Mouse (Mus musculus): ENCODE results near the gene 1700028K03Rik.

The 1700028K03Rik gene

DNA sequence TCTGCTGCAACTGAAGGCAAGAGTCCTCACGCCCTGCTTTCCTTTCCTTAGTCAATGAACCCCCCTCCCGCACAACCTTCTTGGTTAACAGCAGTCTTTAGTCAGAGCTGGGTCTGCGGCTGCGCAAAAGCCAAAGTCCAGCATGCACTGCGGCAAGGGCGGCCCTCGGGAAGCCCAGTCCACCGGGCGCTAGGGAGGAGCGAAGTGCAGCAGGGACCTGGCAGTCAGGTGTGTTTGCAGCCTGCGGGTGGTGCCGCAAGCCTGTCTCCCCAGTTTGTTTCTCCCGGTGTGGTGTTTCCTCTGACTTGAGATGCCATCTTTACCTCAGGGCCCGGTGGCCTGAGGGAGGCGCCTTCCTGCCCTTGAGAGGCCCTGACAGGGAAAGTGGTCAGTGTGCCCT, at the start of gene 1700028K03Rik:
Gene 1700028K03Rik (plus strand): TSS at position 129 of the 400 bp plus-strand sequence.
- DNase-seq (ENCODE audit: low spot score), result no peak

DNA sequence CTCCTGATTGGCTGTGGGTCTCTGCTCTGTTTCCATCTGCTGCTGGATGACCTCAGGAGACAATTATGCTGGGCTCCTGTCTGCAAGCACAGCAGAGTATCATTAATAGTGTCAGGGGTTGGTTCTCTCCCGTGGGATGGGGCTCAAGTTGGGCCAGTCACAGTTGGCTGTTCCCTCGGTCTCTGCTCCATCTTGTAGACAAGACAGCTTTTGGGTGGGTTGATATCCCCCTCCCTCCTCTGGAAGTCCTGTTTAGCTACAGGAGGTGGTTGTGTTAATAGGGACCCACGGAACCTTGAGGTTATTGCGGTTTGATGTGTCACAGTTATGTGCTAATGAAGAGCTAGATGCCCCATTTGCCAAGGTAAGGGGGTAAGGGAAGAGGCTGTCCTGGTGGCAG, 45.5 kb upstream of the 1700028K03Rik start:
- no peak for DNase-seq (ENCODE audit: low spot score)

- no peak for DNase-seq (ENCODE audit: low spot score)
Measured at GRCm38 (mm10) chr5:107491036-107491435, 43.5 kb upstream of the 1700028K03Rik start.

DNA sequence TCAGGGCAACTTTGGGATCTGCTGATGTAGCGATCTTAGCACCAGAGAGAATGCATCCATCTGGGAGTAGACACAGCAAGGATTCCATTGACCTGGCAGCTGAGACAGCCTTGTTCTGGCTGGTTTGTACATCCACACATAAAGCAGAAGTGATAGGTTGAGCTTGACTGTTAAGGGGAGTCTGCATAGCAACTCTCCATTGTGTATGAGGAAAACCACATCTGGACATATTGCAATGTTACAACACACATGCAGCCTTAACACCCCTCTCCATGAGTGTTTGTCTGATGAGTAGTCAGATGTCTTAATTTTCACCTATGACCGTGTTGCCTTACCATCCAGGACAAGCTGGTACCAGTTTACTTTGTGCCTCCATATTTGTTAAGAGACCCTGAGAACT, 42.0 kb upstream of the 1700028K03Rik start:
- no peak for DNase-seq (ENCODE audit: low spot score)

DNA sequence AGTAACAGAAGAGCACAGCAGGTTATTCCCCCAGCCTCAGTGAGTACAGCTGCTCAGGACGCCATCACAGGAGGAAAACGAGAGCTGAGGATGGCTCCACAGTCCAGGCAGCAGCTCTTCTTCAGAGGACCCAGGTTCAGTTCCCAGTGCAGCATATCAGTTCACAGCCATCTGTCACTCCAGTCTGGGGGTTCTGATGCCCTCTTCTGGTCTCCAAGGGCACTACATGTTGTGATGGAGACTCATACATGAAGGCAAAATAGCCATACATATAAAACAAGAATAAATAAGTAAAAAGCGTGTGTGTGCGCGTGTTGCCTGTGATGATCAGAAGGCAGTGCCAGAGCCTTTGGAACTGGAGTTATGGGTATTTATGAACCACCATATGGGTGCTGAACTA, 39.8 kb upstream of the 1700028K03Rik start:
- no peak for DNase-seq (ENCODE audit: low spot score)

- DNase-seq (ENCODE audit: low spot score), result no peak
Measured at GRCm38 (mm10) chr5:107496047-107496446, 38.5 kb upstream of the 1700028K03Rik start.

- peak; percentile 47 for DNase-seq (ENCODE audit: low spot score)
Measured at GRCm38 (mm10) chr5:107497519-107498501, 36.7 kb upstream of the 1700028K03Rik start.

- DNase-seq (ENCODE audit: low spot score), result no peak
Measured at GRCm38 (mm10) chr5:107498806-107499310, 35.7 kb upstream of the 1700028K03Rik start.

DNA sequence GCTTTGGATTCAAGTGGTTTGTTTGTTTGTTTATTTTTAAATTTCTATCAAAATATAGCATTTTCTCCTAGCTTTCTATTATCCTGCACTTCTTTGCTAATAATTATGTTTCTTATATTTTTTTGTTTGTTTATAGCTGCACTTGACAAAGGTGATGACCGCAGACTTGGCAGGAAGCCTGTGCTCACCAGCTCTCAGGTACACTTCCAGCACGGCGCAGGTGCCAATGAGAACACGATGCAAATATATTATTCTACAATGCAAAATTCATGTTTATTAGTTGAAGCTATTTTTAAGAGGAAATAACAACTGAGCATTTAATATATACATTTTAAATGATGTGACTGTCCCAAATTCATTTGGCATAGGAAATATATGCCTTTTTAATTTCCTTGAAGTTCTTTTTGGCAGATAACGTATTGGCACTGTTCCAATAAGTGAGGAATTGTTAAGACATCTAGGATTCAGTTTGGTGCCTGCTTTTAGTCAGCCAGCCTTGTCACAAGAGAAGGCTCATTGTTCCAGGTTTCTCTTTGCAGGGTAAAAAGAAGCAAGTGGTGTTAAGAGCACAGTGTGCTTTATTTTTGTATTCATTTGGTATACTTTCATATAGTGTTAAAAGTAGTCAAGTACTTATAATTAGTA, 34.5 kb upstream of the 1700028K03Rik start:
- DNase-seq (ENCODE audit: low spot score), result no peak

- DNase-seq (ENCODE audit: low spot score), result no peak
Measured at GRCm38 (mm10) chr5:107500741-107501140, 33.8 kb upstream of the 1700028K03Rik start.

GRCm38 (mm10) chr5:107507321-107507720, 27.2 kb upstream of the 1700028K03Rik start, which contains the start of gene Gm42669:
TSS of gene Gm42669 (plus strand) at chr5:107507621.
- no peak for DNase-seq (ENCODE audit: low spot score)

- no peak for DNase-seq (ENCODE audit: low spot score)
Measured at GRCm38 (mm10) chr5:107510503-107510902, 24.0 kb upstream of the 1700028K03Rik start.

GRCm38 (mm10) chr5:107511326-107511725, 23.2 kb upstream of the 1700028K03Rik start:
- DNase-seq (ENCODE audit: low spot score), result no peak

- DNase-seq (ENCODE audit: low spot score), result peak; percentile 75
Measured at GRCm38 (mm10) chr5:107513583-107513982, 20.9 kb upstream of the 1700028K03Rik start.

DNA sequence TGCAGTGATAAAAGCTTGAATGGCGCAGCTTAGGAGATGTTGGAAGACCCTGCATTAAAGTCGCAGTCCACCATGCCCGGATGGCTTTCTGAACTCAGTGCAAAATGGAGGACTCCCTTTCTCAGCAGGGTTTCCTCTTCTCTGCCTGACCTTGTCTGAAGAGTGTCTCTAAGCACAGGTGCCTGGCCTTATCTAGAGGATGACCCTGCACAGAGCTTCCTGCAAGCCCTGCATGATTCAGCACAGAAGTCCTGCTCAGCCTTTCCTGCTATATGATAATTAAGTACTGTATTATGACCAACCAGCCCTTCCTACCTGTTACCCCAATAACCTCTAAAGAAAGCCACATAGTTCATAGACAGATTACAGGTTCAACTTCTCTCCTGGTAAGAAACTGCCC, 19.1 kb upstream of the 1700028K03Rik start:
- DNase-seq (ENCODE audit: low spot score), result no peak

GRCm38 (mm10) chr5:107516087-107516486, 18.4 kb upstream of the 1700028K03Rik start:
- DNase-seq (ENCODE audit: low spot score), result no peak

DNA sequence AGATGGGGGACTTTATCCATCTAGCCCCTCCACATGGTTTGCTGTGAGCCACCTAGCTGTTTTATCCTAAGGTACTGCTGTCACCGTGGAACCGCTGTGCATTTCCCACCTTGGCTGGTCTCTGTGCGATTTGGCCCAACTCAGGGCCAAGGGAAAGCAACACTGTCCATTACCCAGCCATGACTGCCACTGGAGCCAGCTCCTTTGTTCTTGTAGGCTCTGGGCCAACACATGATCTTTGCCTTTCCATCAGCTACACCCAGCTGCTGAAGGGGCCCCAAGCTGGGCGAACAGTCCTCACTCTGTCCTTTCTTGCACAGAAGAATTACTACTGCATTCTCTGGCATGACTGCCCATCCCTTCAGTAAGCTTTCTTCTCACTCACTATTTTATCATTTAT, 15.9 kb upstream of the 1700028K03Rik start:
- DNase-seq (ENCODE audit: low spot score), result no peak

- DNase-seq (ENCODE audit: low spot score), result no peak
Measured at GRCm38 (mm10) chr5:107521386-107521785, 13.1 kb upstream of the 1700028K03Rik start.

DNA sequence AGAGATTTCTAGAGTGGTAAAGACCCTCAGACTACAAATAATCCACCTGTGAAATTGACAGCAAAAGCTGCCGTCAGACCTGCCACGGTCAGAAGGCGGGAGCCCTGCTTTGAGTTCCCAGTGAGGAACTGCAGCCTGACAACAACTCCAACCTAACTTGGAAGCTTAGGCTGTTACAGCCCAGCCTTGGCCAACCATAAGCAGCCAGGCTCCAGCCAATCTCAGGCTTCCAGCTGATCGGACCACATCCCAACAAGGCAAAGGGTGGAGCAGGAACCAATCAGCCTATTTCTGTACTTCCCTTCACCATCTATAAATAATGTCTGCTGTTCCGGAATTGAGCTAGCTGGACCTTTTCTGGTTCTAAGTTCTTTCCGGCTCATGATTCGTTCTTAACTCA, 12.6 kb upstream of the 1700028K03Rik start:
- no peak for DNase-seq (ENCODE audit: low spot score)

DNA sequence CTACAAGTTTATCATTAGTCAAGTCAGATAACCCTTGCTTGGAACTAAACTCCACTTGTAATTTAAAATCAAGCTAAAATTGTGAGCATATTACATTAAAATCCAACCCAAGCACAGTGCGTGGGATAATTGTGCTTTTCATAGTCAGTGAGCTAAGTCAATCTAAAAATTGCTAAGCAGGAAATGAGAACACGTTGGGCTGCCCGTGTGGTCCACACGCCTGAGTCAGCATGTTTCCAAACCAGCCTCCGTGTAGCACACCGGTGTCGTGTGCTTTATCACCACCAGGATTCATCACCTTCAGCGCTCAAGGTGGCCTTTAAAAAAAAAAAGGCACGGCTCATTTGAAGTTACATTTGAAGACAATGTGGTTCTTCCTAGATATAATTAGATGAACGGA, 10.2 kb upstream of the 1700028K03Rik start:
- DNase-seq (ENCODE audit: low spot score), result no peak

- DNase-seq (ENCODE audit: low spot score), result no peak
Measured at GRCm38 (mm10) chr5:107528856-107529255, 5.7 kb upstream of the 1700028K03Rik start.

DNA sequence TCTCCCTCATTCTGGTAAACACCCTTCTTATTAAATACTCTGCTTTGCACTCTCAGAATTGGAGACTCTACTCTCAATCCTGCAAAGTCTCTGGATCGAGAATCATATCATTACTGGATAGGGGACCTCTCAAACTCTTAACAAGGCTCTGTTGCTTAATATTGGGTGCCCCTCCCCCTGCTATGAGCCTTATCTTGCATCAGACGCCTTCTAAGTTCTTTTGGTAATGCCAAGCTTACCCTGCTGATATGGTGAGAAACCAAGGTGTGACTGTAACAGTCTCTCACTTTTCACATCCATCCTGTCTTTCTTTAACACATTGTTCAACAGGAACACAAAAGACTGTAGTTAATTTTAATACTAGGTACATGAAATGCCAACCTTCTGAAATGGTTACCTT, 919 bp upstream of the 1700028K03Rik start:
- no peak for DNase-seq (ENCODE audit: low spot score)

DNA sequence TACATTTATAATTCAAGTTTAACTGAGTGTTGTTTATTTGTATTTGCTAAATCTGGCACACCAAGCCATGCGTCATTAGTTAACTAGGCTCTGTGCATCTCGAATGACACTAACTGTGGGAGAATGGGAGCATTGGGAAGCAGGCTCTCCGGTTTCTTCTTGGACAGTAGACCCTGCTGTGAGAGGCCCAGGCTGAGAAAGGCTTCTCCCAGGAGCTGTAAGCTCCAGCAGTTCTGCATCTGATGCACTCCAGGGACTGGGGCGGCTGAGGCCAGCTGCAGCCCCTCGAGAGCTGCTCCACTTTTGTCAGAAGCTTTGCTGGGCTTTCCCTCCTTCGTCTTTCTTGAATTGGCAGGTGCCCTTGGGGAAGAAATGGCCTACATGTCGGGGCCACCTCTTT, 7.2 kb downstream of the 1700028K03Rik start:
- no peak for DNase-seq (ENCODE audit: low spot score)

All from embryo, embryonic 10 days (tissue).